Mouse (Mus musculus) kidney, embryonic 16.5 days (tissue): ENCODE measurements at regions not wholly inside any gene's neighbourhood (a gene's known extent, or its start where the extent isn't known, plus 50 kb on each side); places are given as distances from the start of the nearest gene placed in this dataset.

Experiments used
- ATAC-seq: fragments of 200-750 bp; cut with Nextera tagmentation; 2 replicates; pipeline ENCODE4 v1.8.0; 2017; ENCODE audit warnings: moderate TSS enrichment; ENCODE audit not compliant: low FRiP score, low TSS enrichment
- H3K27ac ChIP-seq: fragments of 300-500 bp; sonication (generic); 2 replicates; pipeline ENCODE4 v1.5.1; 2014; ENCODE audit warnings: low read length
- H3K27me3 ChIP-seq: fragments of 300-500 bp; sonication (generic); 2 replicates; pipeline ENCODE4 v1.6.1; 2014; ENCODE audit warnings: low read length, control low read depth, mixed read lengths; ENCODE audit not compliant: insufficient read depth
- H3K36me3 ChIP-seq: fragments of 300-500 bp; sonication (generic); 2 replicates; pipeline ENCODE4 v1.6.1; 2014; ENCODE audit warnings: low read length, control low read depth, mixed read lengths; ENCODE audit not compliant: insufficient read depth
- H3K4me1 ChIP-seq: fragments of 300-500 bp; sonication (generic); 2 replicates; pipeline ENCODE4 v1.6.1; 2014; ENCODE audit warnings: low read length, control low read depth, mixed read lengths; ENCODE audit not compliant: insufficient read depth
- H3K4me2 ChIP-seq: fragments of 300-500 bp; sonication (generic); replicated peaks from 2 replicates; pipeline ENCODE4 v1.6.1; 2014; ENCODE audit warnings: low read depth, low read length
- H3K4me3 ChIP-seq: fragments of 300-500 bp; sonication (generic); 2 replicates; pipeline ENCODE4 v1.5.1; 2014; ENCODE audit warnings: mild to moderate bottlenecking, low read length
- H3K9ac ChIP-seq: fragments of 300-500 bp; sonication (generic); replicated peaks from 2 replicates; pipeline ENCODE4 v1.6.1; 2014; ENCODE audit warnings: low read length
- H3K9me3 ChIP-seq: fragments of 300-500 bp; sonication (generic); 2 replicates; pipeline ENCODE4 v1.6.1; 2016; ENCODE audit warnings: low read length, control low read depth
- WGBS: fragments of 180-500 bp; shearing (Covaris S2); extraction: QIAGEN DNeasy Blood & Tissue Kit; methylation state at CpG from one replicate; pipeline ENCODE4 v1.1.7; 2014; 5-methylcytosine and 5-hydroxymethylcytosine counted together

DNA sequence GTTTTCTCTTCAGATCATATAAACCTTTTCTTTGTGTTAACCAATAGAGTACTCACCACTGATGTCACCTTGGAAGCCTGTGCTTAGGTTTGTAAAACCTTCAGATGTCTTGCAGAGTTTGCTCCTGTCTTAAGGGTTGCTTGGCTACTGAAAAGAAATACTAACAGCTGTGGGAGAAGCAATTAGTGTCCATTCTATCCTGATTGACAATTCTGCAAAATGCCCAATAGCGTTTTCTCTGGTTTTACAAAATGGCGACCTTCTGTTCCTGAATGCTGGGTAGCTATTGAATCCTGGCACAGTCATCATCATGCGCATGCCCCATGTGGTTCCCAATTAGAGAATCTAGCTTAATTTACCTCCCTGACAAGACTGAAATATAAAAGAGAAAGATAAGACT is 347.7 kb upstream of the Adgra3 start:
- Histone ChIP-seq H3K4me1 (no peaks in the 10 kb centered on the region), H3K9ac (no peak overlapping the region), H3K27ac (no peak overlapping the region), H3K9me3 (no peaks in the 10 kb centered on the region), H3K27me3 (no peaks in the 10 kb centered on the region), H3K4me2 (no peak overlapping the region), H3K36me3 (no peaks in the 10 kb centered on the region), H3K4me3 (no peak overlapping the region)
- WGBS, result 92% methylated on average over 3 of the region's 3 CpGs
- no peak for ATAC-seq
